Mouse (Mus musculus) stomach, embryonic 15.5 days (tissue): Measurements from ENCODE around the gene Scn10a. TPM values are rescaled to one million over a fixed set of nuclear protein-coding genes. Genes with fewer than 3 reads are reported as not detected.

Experiments
- ATAC-seq: fragments of 200-750 bp; cut with Nextera tagmentation; 2 replicates; pipeline ENCODE4 v1.8.0; 2017; ENCODE audit warnings: low read depth, moderate number of reproducible peaks, moderate TSS enrichment; ENCODE audit not compliant: insufficient read depth, low FRiP score
- H3K27ac ChIP-seq: fragments of 300-500 bp; sonication (generic); 2 replicates; pipeline ENCODE4 v1.5.1; 2015; ENCODE audit warnings: mild to moderate bottlenecking, inconsistent platforms
- H3K27me3 ChIP-seq: fragments of 300-500 bp; sonication (generic); replicated peaks from 2 replicates; pipeline ENCODE4 v1.6.1; 2015; ENCODE audit warnings: inconsistent platforms
- H3K36me3 ChIP-seq: fragments of 300-500 bp; sonication (generic); 2 replicates; pipeline ENCODE4 v1.6.1; 2015; ENCODE audit warnings: inconsistent platforms
- H3K4me1 ChIP-seq: fragments of 300-500 bp; sonication (generic); 2 replicates; pipeline ENCODE4 v1.6.1; 2015; ENCODE audit warnings: inconsistent platforms
- H3K4me2 ChIP-seq: fragments of 300-500 bp; sonication (generic); 2 replicates; pipeline ENCODE4 v1.6.1; 2015; ENCODE audit warnings: mild to moderate bottlenecking, inconsistent platforms
- H3K4me3 ChIP-seq: fragments of 300-500 bp; sonication (generic); replicated peaks from 2 replicates; pipeline ENCODE4 v1.5.1; 2015; ENCODE audit warnings: inconsistent platforms
- H3K9ac ChIP-seq: fragments of 300-500 bp; sonication (generic); 2 replicates; pipeline ENCODE4 v1.6.1; 2015; ENCODE audit warnings: inconsistent platforms
- H3K9me3 ChIP-seq: fragments of 300-500 bp; sonication (generic); 2 replicates; pipeline ENCODE4 v1.6.1; 2016; ENCODE audit warnings: inconsistent platforms
- WGBS: fragments of 180-500 bp; shearing (Covaris S2); methylation state at CpG from one replicate; pipeline ENCODE4 v1.1.7; 2015; 5-methylcytosine and 5-hydroxymethylcytosine counted together
- polyA plus RNA-seq: library from polyadenylated mRNA; unstranded; fragments of >200 nt; fragmentation: Nextera tagmentation; extraction: Ambion mirVana; gene quantifications from 2 replicates; pipeline ENCODE4 v1.2.1, GENCODE M21; 2015

Scn10a gene
- polyA plus RNA-seq, 1 experiment from 2014 or later = not detected

DNA sequence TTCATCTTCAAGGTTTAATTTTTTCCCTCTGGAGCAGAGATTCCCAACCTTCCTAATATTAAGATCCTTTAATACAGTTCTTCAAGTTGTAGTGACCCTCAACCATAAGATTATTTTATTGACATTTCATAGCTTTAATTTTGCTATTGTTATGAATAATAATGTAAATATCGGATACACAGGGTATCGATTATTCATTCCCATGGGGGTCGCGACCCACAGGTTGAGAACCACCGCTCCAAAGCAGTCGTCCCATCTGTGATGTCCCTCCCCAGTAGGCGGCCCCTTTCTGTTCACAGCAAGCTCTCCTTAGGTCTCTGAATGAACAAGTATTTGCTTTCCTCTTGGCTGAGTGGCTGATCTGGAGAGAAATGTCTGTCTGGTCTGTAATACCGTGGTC is 129.5 kb downstream of the Scn10a start:
- H3K27ac ChIP-seq = no peak overlapping the region
- 83% methylated on average over 8 of the region's 8 CpGs for WGBS
- H3K9ac ChIP-seq = no peak overlapping the region
- H3K27me3 ChIP-seq = no peaks in the 10 kb centered on the region; the same call in 1 of the 2 replicates
- H3K36me3 ChIP-seq = no peaks in the 10 kb centered on the region
- no peak overlapping the region for H3K4me3 ChIP-seq
- ATAC-seq = no peak
- H3K4me2 ChIP-seq = no peak overlapping the region
- peaks cover 6% of the 10 kb centered on the region; the same call in 1 of the 2 replicates for H3K4me1 ChIP-seq
- no peaks in the 10 kb centered on the region for H3K9me3 ChIP-seq

GRCm38 (mm10) chr9:119588763-119589449 is 130.2 kb downstream of the Scn10a start:
- Histone ChIP-seq H3K9ac (no peak overlapping the region), H3K4me3 (peak overlapping the region; percentile 5; the same call in 1 of the 2 replicates), H3K27me3 (no peaks in the 10 kb centered on the region; the same call in 1 of the 2 replicates), H3K4me2 (peak overlapping the region; percentile 44), H3K4me1 (peaks cover 6% of the 10 kb centered on the region; the same call in 1 of the 2 replicates), H3K9me3 (no peaks in the 10 kb centered on the region), H3K27ac (no peak overlapping the region), H3K36me3 (no peaks in the 10 kb centered on the region)
- peak; percentile 39; the same call in 1 of the 2 replicates for ATAC-seq
- WGBS = 24% methylated on average over 26 of the region's 26 CpGs

DNA sequence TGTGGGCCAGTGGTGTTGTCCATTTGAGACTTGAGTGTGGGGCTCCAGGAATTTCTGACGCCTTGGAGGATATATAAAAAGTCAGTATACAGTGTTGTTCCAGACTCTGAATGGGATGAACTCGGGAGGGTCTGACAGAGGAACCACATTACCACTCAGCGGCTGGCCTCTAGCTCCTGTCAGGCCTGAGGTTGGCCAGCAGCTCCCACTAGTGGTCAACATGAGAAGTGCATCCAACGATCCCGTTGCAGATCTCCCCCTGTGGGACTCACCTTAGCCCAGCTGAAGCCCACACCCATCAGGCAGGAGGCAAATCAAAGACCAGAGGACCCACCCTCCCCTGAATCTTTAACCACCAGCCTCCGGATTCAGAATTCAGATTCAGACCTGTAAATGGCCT is 138.5 kb downstream of the Scn10a start:
- no peak overlapping the region for H3K27ac ChIP-seq
- H3K4me3 ChIP-seq = no peak overlapping the region
- under 1% methylated on average over 6 of the region's 6 CpGs for WGBS
- no peak overlapping the region for H3K9ac ChIP-seq
- H3K9me3 ChIP-seq = no peaks in the 10 kb centered on the region
- ATAC-seq = no peak
- peaks cover 52% of the 10 kb centered on the region for H3K27me3 ChIP-seq
- peaks cover 7% of the 10 kb centered on the region for H3K4me1 ChIP-seq
- no peak overlapping the region for H3K4me2 ChIP-seq
- H3K36me3 ChIP-seq = no peaks in the 10 kb centered on the region

- Histone ChIP-seq H3K9ac (no peak overlapping the region), H3K4me3 (no peak overlapping the region), H3K4me1 (peaks cover 7% of the 10 kb centered on the region), H3K27ac (no peak overlapping the region), H3K36me3 (no peaks in the 10 kb centered on the region), H3K4me2 (no peak overlapping the region), H3K27me3 (peaks cover 57% of the 10 kb centered on the region), H3K9me3 (no peaks in the 10 kb centered on the region)
- no peak for ATAC-seq
- 89% methylated on average over 17 of the region's 17 CpGs for WGBS
These were observed 138.9 kb downstream of the Scn10a start for GRCm38 (mm10) chr9:119580187-119580586.

DNA sequence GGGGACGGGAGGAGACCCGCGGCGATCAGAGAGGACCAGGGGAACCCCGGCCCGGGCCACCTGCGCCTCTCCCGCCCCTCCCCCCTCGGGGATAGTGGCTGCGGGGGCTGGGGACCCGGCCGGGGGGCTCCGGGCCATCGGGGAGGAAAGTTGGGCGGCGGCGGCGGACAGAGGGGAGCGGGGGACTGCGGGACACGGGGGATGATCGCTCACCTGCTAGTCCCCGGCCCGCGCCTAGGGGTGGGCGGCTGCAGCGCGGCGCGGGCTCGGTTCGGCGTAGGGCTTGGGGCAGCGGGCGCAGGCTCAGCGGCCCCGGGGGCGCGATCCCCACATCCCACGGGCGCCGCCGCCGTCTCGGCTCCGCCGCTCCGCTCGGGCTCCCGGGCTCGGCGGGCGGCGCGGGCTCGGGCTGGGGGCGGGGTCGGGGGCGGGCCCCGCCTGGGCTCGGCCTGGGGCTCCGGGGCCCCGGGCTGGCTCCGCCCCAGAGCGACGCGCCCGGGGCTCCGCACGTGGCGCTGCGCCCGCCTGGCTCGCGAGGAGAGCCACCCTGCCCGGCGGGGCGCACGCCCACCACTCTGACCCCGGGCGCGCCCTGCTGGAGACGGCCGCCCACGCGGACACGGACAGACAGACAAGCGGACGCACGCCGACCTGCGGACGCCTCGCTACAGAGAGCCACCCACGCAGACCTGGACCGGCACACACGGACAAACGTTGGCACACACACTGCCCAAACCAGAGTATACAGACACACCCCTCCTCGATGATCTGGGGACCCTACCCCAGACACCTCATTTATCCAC is 140.3 kb downstream of the Scn10a start, which contains the start of gene Scn5a:
Gene Scn5a, minus strand, starts transcription at position 381 of the 803 bp plus-strand sequence.
- no peak within 1 kb of the TSS for H3K27ac ChIP-seq
- no peaks in the 10 kb centered on the region for H3K36me3 ChIP-seq
- peaks cover 7% of the 10 kb centered on the region for H3K4me1 ChIP-seq
- H3K9ac ChIP-seq = peak within 1 kb of the TSS; percentile 22; the same call in 1 of the 2 replicates
- peak; percentile 69; the same call in 1 of the 2 replicates for ATAC-seq
- peak within 1 kb of the TSS; percentile 99 for H3K4me2 ChIP-seq
- 1% methylated on average over 43 of the region's 99 CpGs for WGBS
- H3K9me3 ChIP-seq = no peaks in the 10 kb centered on the region
- H3K27me3 ChIP-seq = peaks cover 66% of the 10 kb centered on the region
- peak within 1 kb of the TSS; percentile 56 for H3K4me3 ChIP-seq

- under 1% methylated on average over 24 of the region's 24 CpGs for WGBS
- H3K27ac ChIP-seq = no peak overlapping the region
- H3K36me3 ChIP-seq = no peaks in the 10 kb centered on the region
- no peaks in the 10 kb centered on the region for H3K9me3 ChIP-seq
- no peak; the same call in 1 of the 2 replicates for ATAC-seq
- peak overlapping the region; percentile 56 for H3K4me3 ChIP-seq
- H3K4me1 ChIP-seq = peaks cover 7% of the 10 kb centered on the region
- peaks cover 71% of the 10 kb centered on the region for H3K27me3 ChIP-seq
- H3K9ac ChIP-seq = peak overlapping the region; percentile 22; the same call in 1 of the 2 replicates
- peak overlapping the region; percentile 99 for H3K4me2 ChIP-seq
These were observed 140.8 kb downstream of the Scn10a start for GRCm38 (mm10) chr9:119578311-119578635.

GRCm38 (mm10) chr9:119576977-119577376 is 142.1 kb downstream of the Scn10a start:
- Histone ChIP-seq H3K9me3 (no peaks in the 10 kb centered on the region), H3K36me3 (no peaks in the 10 kb centered on the region), H3K4me1 (peaks cover 7% of the 10 kb centered on the region), H3K27me3 (peaks cover 83% of the 10 kb centered on the region), H3K4me2 (no peak overlapping the region), H3K4me3 (no peak overlapping the region), H3K27ac (no peak overlapping the region), H3K9ac (no peak overlapping the region)
- WGBS = 74% methylated on average over 2 of the region's 2 CpGs
- ATAC-seq = no peak

DNA sequence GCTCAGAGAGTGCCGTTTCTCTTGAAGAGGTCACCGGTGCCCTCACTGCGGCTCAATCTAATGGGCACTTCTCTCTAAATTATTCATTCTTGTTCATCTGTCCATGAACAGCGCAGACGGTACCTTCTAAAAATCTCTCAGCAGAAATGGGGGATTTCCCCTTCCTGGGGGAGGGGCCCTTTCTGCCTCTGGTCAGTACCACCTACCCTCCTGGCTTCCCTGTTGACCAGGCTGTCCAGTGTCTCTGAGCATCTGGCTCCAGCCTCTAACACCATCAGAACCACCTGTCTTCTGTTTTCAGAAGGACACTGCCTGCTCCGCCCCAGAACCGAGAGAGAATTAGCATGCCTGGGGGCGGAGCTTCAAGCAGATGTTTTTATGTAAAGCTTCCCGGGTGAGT is 143.4 kb downstream of the Scn10a start:
- Histone ChIP-seq H3K27ac (no peak overlapping the region), H3K9ac (no peak overlapping the region), H3K36me3 (no peaks in the 10 kb centered on the region), H3K4me3 (no peak overlapping the region), H3K27me3 (peaks cover 92% of the 10 kb centered on the region), H3K9me3 (no peaks in the 10 kb centered on the region), H3K4me1 (peaks cover 7% of the 10 kb centered on the region), H3K4me2 (no peak overlapping the region)
- ATAC-seq = no peak
- 46% methylated on average over 9 of the region's 9 CpGs for WGBS

GRCm38 (mm10) chr9:119574366-119574765 is 144.8 kb downstream of the Scn10a start:
- ATAC-seq = no peak
- Histone ChIP-seq H3K4me3 (no peak overlapping the region), H3K36me3 (no peaks in the 10 kb centered on the region), H3K27ac (no peak overlapping the region), H3K9ac (no peak overlapping the region), H3K4me2 (no peak overlapping the region), H3K4me1 (peaks cover 7% of the 10 kb centered on the region), H3K27me3 (peaks cover 86% of the 10 kb centered on the region), H3K9me3 (no peaks in the 10 kb centered on the region)
- 69% methylated on average over 7 of the region's 7 CpGs for WGBS

DNA sequence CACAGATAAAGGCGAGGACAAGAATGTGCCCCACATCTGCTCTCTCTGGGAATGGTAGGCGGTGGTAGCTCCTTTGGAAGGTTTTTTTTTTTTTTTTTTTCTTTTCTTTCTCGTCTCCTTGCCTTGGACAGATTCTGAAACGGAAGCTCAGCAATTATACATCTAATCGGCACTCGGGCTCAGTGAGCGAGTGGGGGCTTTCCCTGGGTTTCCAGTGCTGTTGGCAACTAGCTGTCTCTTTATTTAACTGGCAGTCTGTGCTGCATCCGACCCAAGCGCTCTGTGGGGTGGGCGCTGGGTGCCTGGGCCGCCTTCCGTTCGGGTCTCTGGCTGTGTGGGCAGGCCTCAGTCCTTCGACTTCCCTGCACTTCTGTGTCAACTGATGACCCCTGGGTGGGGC is 146.1 kb downstream of the Scn10a start:
- no peaks in the 10 kb centered on the region for H3K36me3 ChIP-seq
- no peak overlapping the region for H3K9ac ChIP-seq
- H3K9me3 ChIP-seq = no peaks in the 10 kb centered on the region
- H3K4me1 ChIP-seq = no peaks in the 10 kb centered on the region
- H3K4me3 ChIP-seq = no peak overlapping the region
- H3K4me2 ChIP-seq = no peak overlapping the region
- no peak for ATAC-seq
- H3K27me3 ChIP-seq = peaks cover 73% of the 10 kb centered on the region
- 51% methylated on average over 14 of the region's 14 CpGs for WGBS
- H3K27ac ChIP-seq = no peak overlapping the region

DNA sequence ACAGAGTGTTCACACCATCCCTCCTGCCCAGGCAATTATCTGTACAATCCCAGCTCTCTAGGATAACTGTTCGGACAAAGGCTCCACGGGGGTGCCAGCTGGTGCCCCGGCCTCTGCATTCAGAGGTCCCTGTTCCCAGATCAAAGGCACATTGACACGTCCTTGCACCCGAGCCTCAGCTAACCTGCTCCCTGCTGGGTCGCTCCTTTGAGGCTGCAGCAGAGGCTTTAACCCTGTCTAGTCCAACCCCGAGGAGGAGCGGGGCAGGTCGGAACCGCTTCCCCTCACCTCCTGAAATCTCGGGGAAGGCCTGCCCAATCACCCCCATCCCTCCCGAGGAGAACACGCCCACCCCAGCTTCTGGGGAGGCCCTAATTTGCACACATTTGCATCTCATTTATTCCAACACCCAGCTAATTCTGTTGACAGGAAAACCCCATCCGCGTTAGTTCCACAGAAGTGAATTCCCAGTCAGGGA is 147.7 kb downstream of the Scn10a start:
- H3K9me3 ChIP-seq = no peaks in the 10 kb centered on the region
- H3K4me3 ChIP-seq = no peak overlapping the region

DNA sequence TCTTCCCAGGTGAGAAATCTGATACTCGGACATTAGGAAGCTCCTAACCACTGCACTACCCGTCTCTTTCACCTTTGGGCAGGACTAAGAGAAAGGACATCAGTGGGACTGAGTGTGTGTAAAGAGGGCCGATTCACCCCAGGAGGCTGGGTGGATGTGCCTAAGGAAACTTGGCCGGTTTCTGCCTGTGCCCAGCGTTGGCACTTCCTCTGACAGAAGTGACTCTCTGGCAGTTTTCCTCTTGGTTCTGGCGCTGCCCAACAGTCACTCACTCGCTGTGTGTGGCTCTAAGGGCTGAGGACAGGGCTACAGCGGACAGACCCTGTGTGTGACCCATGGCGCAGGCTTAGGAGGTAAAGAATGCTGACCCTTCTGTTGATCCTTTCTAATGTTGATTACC is 148.5 kb downstream of the Scn10a start:
- H3K27ac ChIP-seq = no peak overlapping the region
- no peaks in the 10 kb centered on the region for H3K36me3 ChIP-seq
- no peak overlapping the region for H3K9ac ChIP-seq
- WGBS = 28% methylated on average over 9 of the region's 9 CpGs
- no peaks in the 10 kb centered on the region for H3K4me1 ChIP-seq
- no peak overlapping the region for H3K4me2 ChIP-seq
- peaks cover 49% of the 10 kb centered on the region for H3K27me3 ChIP-seq
- ATAC-seq = no peak
- no peak overlapping the region for H3K4me3 ChIP-seq
- H3K9me3 ChIP-seq = no peaks in the 10 kb centered on the region

More for the DNA sequence above, 147.7 kb downstream of the Scn10a start:
- WGBS = 4% methylated on average over 15 of the region's 15 CpGs
- no peaks in the 10 kb centered on the region for H3K36me3 ChIP-seq
- ATAC-seq = no peak
- no peak overlapping the region for H3K9ac ChIP-seq
- no peaks in the 10 kb centered on the region for H3K4me1 ChIP-seq
- H3K27ac ChIP-seq = no peak overlapping the region
- H3K4me2 ChIP-seq = no peak overlapping the region
- H3K27me3 ChIP-seq = peaks cover 57% of the 10 kb centered on the region
